In genomic region chr3:145293623-145294307, GRCm38 (mm10) we compare ENCODE assay signal across 8 mouse cellular contexts. TPM values are rescaled to one million over a fixed set of nuclear protein-coding genes. Genes with fewer than 3 reads are reported as not detected.
DNase-seq lines count a peak whose midpoint lies in the region; ATAC-seq and TF ChIP-seq lines count a peak whose summit lies in the region.

No protein-coding gene starts in this region.

- WGBS in lung, embryonic 14.5 days: 37% methylated on average over 12 of the region's 12 CpGs
- WGBS in forebrain, embryonic 16.5 days: 72% methylated on average over 12 of the region's 12 CpGs
- 55% methylated on average over 12 of the region's 12 CpGs for WGBS in limb, embryonic 14.5 days
- 49% methylated on average over 12 of the region's 12 CpGs for WGBS in stomach, embryonic 14.5 days

- no peak for TF ChIP-seq CTCF in lung, embryonic 14.5 days (IDR thresholded peaks at IDR 0.05; ENCODE audit: low read depth)

- peak overlapping the region; percentile 88 for H3K4me2 ChIP-seq in lung, embryonic 14.5 days
- peak overlapping the region; percentile 65 for H3K4me2 ChIP-seq in forebrain, embryonic 16.5 days (ENCODE audit: low read length)
- peak overlapping the region; percentile 88 for H3K4me2 ChIP-seq in limb, embryonic 14.5 days (replicated peaks; ENCODE audit: low read depth, low read length, severe bottlenecking)
- H3K4me2 ChIP-seq in stomach, embryonic 14.5 days (replicated peaks; ENCODE audit: low read depth, low read length): peak overlapping the region; percentile 91

- no peaks in the 10 kb centered on the region for H3K27me3 ChIP-seq in lung, embryonic 14.5 days (ENCODE audit: insufficient read depth, low read length)
- no peaks in the 10 kb centered on the region for H3K27me3 ChIP-seq in forebrain, embryonic 16.5 days (replicated peaks; ENCODE audit: control insufficient read depth, insufficient read depth, low read length)
- H3K27me3 ChIP-seq in limb, embryonic 14.5 days (ENCODE audit: control insufficient read depth, insufficient read depth, low read length): no peaks in the 10 kb centered on the region
- H3K27me3 ChIP-seq in stomach, embryonic 14.5 days (ENCODE audit: control insufficient read depth, insufficient read depth, low read length): no peaks in the 10 kb centered on the region

- H3K36me3 ChIP-seq in lung, embryonic 14.5 days (ENCODE audit: insufficient read depth): no peaks in the 10 kb centered on the region
- H3K36me3 ChIP-seq in forebrain, embryonic 16.5 days (ENCODE audit: control insufficient read depth, insufficient read depth): no peaks in the 10 kb centered on the region
- no peaks in the 10 kb centered on the region for H3K36me3 ChIP-seq in limb, embryonic 14.5 days (ENCODE audit: control insufficient read depth, insufficient read depth, low read length)
- H3K36me3 ChIP-seq in stomach, embryonic 14.5 days (ENCODE audit: control insufficient read depth, insufficient read depth, low read length): no peaks in the 10 kb centered on the region

- H3K4me1 ChIP-seq in lung, embryonic 14.5 days (ENCODE audit: insufficient read depth): peaks cover 6% of the 10 kb centered on the region; the same call in 1 of the 2 replicates
- H3K4me1 ChIP-seq in forebrain, embryonic 16.5 days (replicated peaks; ENCODE audit: control insufficient read depth, insufficient read depth, low read length): peaks cover 16% of the 10 kb centered on the region
- peaks cover 26% of the 10 kb centered on the region for H3K4me1 ChIP-seq in limb, embryonic 14.5 days (ENCODE audit: control insufficient read depth, insufficient read depth, low read length)
- peaks cover 12% of the 10 kb centered on the region; the same call in 1 of the 2 replicates for H3K4me1 ChIP-seq in stomach, embryonic 14.5 days (ENCODE audit: control insufficient read depth, insufficient read depth, low read length)

- ATAC-seq in lung, embryonic 14.5 days (ENCODE audit: insufficient read depth): peak; percentile 55
- no peak for ATAC-seq in forebrain, embryonic 16.5 days
- no peak for ATAC-seq in limb, embryonic 14.5 days (ENCODE audit: low FRiP score, low read depth)
- ATAC-seq in stomach, embryonic 14.5 days (ENCODE audit: insufficient number of reproducible peaks, insufficient read depth, low FRiP score, low read depth): no peak

- H3K27ac ChIP-seq in lung, embryonic 14.5 days (ENCODE audit: low read depth): peak overlapping the region; percentile 85; the same call in 1 of the 2 replicates
- H3K27ac ChIP-seq in forebrain, embryonic 16.5 days (ENCODE audit: low read length): no peak overlapping the region
- peak overlapping the region; percentile 65; the same call in 1 of the 2 replicates for H3K27ac ChIP-seq in limb, embryonic 14.5 days (replicated peaks; ENCODE audit: low read depth, low read length)
- H3K27ac ChIP-seq in stomach, embryonic 14.5 days (ENCODE audit: low read length): 0 out of 2 replicates have a peak overlapping the region, but pooled peaks have one; percentile 77

- peak overlapping the region; percentile 42 for H3K4me3 ChIP-seq in lung, embryonic 14.5 days (ENCODE audit: low read depth, low read length)
- H3K4me3 ChIP-seq in forebrain, embryonic 16.5 days (replicated peaks; ENCODE audit: low read length): no peak overlapping the region
- H3K4me3 ChIP-seq in limb, embryonic 14.5 days (replicated peaks; ENCODE audit: low read length): peak overlapping the region; percentile 49
- peak overlapping the region; percentile 42 for H3K4me3 ChIP-seq in stomach, embryonic 14.5 days (ENCODE audit: low read depth, low read length)

- no peaks in the 10 kb centered on the region for H3K9me3 ChIP-seq in lung, embryonic 14.5 days (ENCODE audit: low read depth, low read length)
- H3K9me3 ChIP-seq in forebrain, embryonic 16.5 days (ENCODE audit: control insufficient read depth, low read length): no peaks in the 10 kb centered on the region
- no peaks in the 10 kb centered on the region for H3K9me3 ChIP-seq in limb, embryonic 14.5 days (ENCODE audit: control insufficient read depth, low read length)
- no peaks in the 10 kb centered on the region for H3K9me3 ChIP-seq in stomach, embryonic 14.5 days (ENCODE audit: control insufficient read depth, low read depth, low read length)

- no peak for DNase-seq in lung, embryonic 14.5 days
- no peak for DNase-seq in lung, postnatal 25 days (ENCODE audit: low spot score)
- DNase-seq in limb, embryonic 14.5 days (ENCODE audit: low spot score): no peak
- DNase-seq in left cerebral cortex, adult 9 months (ENCODE audit: low spot score in 2 of 2): no peak
- DNase-seq in ovary, postnatal 10 days (ENCODE audit: low spot score): no peak
- DNase-seq in cerebellum, postnatal 14 days: no peak

- H3K9ac ChIP-seq in lung, embryonic 14.5 days: peak overlapping the region; percentile 47
- H3K9ac ChIP-seq in forebrain, embryonic 16.5 days (replicated peaks; ENCODE audit: low read depth, low read length): no peak overlapping the region
- H3K9ac ChIP-seq in limb, embryonic 14.5 days (ENCODE audit: low read depth, low read length, severe bottlenecking): peak overlapping the region; percentile 58
- H3K9ac ChIP-seq in stomach, embryonic 14.5 days (replicated peaks; ENCODE audit: low read depth, low read length): no peak overlapping the region

- no peak for TF ChIP-seq POLR2A in limb, embryonic 14.5 days (IDR thresholded peaks at IDR 0.05; ENCODE audit: borderline replicate concordance, extremely low read depth, insufficient read depth, insufficient read length)

RNA-seq across cellular contexts. Expression of gene Col24a1, which starts 1.5 kb away (rescaled TPM):
- 1.5 and 1.7 TPM in 2 replicates for polyA plus RNA-seq in lung, embryonic 14.5 days (2014; fragmentation: Nextera tagmentation; extraction: Ambion mirVana)
- 0.27 and 0.39 TPM in 2 replicates for polyA plus RNA-seq in forebrain, embryonic 16.5 days (2015; fragmentation: Nextera tagmentation; extraction: Ambion mirVana)
- 24.0 and 24.3 TPM in 2 replicates for polyA plus RNA-seq in limb, embryonic 14.5 days (2012; rRNA removed)
- polyA plus RNA-seq in limb, embryonic 14.5 days (2014; fragmentation: Nextera tagmentation; extraction: Ambion mirVana): 9.5 TPM in 2 replicates
- polyA plus RNA-seq in stomach, embryonic 14.5 days (2014; fragmentation: Nextera tagmentation; extraction: Ambion mirVana): 4.9 and 5.7 TPM in 2 replicates

Comparison
In these comparisons a context has a peak if more than half of its experiments do, and no peak if none do; other contexts are left out.
1. H3K9ac ChIP-seq: peak in lung, embryonic 14.5 days (single experiment) and limb, embryonic 14.5 days (single experiment); none in forebrain, embryonic 16.5 days (single experiment) and stomach, embryonic 14.5 days (single experiment).
2. Peak in every context shown above with its lines, with median percentiles within 50 percentile points of each other: H3K4me2 ChIP-seq.